Mouse (Mus musculus): ENCODE data around the gene Hhat.

The Hhat gene

DNA sequence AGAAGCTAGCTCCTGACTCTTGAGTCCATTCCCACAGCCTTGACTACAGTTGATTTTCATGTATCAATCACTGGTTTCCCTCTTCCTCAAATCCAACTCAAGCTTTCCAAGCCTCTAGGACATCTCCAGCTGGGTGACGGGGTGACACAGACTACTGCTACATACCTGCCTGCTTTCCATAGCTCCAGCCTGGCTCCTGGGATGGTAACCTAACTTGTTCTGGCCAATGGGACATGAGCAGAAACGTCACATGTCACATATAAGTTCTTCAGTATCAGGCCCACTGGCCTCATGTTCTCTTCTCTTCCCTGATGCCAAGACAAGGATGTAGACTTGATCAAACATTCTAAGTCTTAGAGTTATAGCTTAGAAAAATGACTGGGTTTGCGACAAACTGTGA is 220.5 kb downstream of the Hhat start:
- DNase-seq (ENCODE audit: low spot score) = no peak

DNA sequence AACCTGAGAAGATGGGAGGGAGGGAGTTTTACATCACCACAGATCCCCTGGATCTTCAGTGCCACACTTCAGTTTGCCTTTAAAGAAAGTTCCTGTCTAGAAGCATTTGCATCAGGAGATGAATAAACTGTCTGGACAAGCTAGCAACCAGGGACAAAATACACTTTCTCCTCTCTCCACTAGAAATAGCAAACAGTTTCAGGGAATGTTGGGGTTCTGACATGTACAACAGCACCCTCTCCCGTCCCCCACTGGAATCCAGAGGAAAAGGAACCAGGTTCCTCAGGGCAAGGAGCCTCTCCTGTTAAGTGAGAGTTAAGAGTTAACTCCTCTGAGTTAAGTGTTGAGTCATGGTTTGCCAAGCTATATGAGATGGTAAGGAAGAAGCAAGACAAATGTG is 224.2 kb downstream of the Hhat start:
- DNase-seq (ENCODE audit: low spot score) = no peak

DNA sequence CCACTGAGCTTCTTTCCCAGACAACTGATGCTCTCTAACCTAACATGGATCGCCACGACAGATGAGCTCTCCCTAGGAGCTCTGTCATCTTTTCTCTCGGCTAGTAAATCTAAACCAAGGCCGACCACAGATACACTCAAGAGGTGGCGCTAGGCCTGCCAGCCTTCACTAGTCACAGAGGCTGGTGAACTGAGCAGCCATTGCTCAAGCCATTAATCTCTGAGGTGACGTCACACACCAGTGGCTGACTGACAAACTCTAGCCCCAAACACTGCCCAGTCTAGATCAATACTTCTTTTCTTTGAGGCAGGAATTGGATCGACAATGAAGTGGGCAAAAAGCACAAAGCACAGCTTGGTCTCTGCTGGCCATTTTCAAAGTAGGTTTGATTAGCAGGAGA is 226.1 kb downstream of the Hhat start:
- DNase-seq (ENCODE audit: low spot score) = no peak

DNA sequence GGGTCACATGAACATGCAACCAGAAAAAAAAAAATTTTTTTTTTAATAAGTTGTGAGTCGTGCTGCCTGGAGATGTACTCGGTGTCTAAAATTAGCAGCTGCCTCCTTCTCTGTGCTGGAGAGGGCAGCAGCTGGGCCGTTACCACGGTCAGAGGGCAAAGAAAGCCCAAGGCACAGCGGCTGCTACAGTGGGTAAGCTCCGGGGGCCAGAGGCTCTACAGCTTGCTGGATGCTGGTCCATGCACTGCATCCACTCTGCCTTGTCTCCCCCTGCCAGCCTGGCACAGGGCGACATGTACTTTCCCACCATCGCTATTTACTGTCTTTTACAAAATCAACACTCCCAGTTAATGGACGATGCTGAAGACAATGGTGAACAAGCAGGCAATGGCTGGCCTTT is 226.9 kb downstream of the Hhat start:
- no peak for DNase-seq (ENCODE audit: low spot score)

DNA sequence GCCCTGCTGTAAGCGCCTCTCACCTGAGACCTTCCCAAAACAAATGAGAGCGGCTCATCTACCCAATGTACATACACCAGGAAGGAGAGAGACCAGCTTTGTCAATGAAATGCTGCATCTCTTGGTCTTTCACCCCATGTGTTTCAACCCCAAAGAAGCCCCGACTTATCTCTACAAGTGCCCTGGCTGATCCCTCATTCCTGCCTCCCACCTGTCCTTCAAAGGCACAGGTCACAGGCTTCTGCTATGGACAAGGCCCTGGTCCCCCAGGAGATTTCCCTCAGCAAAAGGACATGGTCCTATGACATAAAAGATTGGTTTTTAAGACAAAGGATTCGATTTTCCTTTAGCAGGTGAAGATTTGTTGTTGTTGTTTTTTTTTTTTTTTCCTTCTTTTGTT is 227.3 kb downstream of the Hhat start:
- DNase-seq (ENCODE audit: low spot score) = no peak

DNA sequence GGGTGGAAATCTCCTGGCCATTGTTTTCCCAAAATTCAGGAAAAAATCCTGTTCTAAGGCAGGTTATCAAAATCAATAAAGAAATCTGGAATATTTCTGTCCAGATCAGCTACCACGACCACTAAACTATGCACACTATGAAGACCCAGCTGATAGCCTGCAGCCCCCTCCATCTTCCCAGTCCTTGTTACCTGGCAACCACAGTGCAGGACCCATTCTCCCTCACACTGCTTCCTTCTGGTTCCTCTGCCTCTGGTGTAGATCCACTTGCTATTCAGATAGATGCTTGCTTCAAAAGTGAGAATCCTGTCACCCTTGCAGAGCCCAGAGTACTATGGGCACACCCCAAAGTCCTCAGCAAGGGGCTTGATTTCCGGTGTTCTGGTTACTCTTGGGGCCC is 228.9 kb downstream of the Hhat start:
- no peak for DNase-seq (ENCODE audit: low spot score)

DNA sequence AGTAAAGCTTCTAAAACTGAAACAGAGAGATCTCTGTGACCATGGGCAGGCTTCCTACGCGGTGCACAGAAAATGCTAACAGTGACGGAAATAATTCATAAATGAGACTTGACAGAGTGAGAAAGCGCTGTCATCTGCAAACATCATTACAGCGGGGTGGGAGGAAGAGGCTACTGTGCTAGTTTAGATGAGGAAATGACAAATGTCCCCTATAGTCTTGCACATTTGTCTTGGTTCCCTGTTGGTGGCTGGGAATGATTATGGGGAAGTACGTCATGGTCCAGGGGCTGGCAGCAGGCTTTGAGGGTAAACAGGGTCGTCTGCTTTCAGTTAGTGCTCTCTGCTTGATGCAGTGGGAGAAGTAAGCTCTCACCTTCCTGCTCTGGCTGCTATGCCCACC is 233.9 kb downstream of the Hhat start:
- DNase-seq (ENCODE audit: low spot score) = no peak

DNA sequence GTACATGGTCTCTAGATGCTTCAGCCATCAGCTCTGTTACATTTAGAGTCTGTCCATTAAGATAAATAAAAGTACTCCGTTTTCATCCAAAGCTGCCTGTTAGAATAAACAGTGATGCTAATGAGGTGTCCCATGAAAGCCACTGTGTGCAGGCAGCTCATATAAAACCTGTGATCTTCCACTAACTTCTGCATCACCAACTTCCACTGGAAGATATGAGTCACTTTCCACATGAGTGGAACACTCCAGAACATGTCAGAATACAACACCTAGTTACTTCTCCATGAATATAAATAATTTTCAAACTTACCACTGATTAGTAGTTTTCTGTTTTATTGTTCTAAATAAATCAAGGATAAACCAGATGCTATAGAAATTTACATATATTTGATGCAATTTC is 234.6 kb downstream of the Hhat start:
- DNase-seq (ENCODE audit: low spot score) = no peak

DNA sequence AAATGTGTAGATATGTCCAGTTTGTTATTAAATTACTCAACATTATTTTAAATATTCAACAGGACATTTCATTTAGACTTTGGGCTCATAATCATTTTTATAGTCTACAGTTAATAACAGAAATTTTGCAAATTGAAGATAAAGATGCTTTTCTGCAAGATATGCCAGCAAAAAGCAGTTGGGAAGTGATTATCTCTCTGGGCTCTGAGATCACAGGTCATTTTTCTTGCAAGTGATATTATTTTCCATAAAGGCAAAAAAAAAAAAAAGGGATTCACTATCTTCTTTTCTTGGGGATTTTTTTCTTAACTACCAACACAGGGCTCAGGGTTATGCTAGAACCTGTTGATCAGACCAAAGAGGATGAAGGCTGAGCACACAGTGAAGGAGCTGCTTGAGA is 238.0 kb downstream of the Hhat start:
- DNase-seq (ENCODE audit: low spot score) = no peak

DNA sequence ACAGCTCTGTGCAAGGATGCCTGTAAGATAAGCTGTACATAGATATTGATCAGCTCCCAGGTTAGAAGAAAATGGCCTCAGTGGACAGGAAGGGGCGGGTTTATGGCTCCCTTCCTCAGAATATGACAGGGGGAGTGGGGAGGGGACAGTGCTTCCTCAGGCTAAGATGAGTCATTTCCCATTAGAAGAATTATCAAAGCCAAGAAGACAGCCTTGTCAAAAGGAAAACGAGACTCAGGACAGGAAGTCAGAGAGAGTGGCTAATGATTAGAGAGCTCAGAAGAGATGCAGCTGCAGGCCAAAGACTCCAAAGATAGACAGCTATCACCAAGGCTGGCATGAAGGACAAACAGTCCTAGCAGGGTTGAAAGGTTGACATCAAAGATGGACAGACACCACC is 238.8 kb downstream of the Hhat start:
- DNase-seq (ENCODE audit: low spot score) = no peak

DNA sequence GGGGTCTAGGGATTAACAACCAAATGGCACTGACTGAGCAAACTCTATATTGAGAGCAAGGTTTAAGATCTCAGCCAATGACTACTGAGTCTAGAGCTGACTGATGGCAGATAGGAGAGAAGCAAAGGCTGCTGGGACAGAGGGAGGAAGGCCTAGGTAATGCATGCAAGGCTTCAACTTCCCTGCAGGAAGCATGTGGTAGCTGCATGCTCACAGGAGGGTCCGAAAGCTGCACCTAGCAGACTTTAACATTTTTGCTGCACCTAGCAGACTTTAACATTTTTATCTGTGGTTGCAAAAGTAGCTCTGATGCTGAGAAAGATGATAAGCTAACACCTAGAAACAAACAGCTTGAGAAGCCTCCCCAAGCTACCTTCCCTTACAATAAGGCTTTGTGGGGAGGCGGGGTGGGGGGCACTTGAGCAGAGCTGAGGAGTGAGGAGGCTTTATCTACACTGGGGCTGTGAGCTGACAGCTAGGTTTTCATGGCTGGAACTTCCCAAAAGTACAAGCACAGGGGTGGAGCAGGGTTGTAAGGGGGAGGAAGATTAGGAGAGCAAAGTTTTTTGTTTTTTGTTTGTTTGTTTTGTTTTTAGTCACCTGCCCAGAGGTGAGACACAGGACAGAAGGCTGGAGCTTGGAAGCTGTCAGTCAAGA is 239.4 kb downstream of the Hhat start:
- no peak for DNase-seq (ENCODE audit: low spot score)

DNA sequence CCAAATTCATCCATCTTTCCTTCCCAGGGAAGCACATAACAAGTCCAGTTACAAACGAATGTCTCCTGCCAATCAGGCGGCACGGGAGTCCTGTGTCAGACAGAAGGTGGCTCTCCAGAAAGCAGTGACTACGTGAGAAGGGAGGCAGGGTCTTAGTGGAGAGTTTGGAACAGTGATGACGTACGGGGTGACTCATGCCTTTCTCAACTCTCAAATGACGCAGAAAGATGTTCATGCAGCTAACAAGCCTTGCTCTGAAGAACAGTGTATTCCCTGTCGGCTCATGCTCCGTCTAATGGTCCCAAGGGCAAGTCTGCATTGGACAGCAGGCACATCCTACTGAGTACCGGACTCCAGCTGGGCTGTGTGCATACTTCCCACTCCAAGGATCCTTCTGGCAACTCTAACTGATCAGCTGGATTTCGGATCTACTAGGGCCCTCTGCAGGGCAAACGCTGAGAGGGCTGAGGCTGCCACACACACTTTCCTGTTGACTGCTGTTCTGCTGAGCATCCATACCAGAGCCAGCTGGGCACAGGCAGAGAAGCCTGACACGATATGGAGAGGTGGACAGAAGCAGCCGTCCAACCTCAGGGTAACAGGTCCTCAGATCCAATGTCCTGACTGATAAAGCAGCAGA is 245.2 kb downstream of the Hhat start:
- no peak for DNase-seq (ENCODE audit: low spot score)

DNA sequence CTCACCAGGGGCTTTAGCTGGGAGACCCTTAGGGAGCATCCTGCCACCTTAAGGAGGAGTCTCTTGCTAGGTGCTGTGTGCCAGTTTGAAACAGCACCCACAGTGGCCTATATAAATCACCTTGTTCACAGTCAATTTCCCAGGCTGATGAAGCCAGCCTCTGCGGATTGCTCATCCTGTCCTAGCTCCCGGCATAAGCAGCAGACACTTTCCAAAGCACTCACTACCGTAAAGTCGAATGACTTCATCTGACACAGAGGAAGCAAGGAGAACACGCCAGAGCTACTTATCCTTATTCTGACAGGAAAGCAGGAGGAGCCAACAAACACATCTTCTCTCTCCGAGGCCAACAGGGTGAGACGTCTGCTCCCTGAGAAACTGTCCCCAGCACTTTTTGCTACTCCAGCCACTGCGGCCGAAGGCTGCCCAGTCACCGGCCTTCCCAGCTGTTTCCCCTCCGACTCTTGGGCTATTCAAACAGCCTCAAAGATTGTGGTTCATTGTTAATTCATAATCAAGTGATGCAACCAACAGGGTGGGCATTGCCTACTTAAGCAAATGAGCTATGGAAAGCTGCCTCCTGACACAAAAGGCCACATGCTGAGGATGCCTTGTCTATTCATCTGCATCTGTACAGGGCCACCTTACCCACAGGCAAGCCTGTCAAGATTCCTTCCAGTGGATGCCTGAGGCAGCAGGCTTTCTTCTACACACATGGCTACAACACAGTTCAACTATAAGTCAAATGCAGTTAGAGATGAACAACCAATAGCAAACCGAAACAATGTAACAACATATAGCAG is 248.4 kb downstream of the Hhat start:
- no peak for DNase-seq (ENCODE audit: low spot score)

DNA sequence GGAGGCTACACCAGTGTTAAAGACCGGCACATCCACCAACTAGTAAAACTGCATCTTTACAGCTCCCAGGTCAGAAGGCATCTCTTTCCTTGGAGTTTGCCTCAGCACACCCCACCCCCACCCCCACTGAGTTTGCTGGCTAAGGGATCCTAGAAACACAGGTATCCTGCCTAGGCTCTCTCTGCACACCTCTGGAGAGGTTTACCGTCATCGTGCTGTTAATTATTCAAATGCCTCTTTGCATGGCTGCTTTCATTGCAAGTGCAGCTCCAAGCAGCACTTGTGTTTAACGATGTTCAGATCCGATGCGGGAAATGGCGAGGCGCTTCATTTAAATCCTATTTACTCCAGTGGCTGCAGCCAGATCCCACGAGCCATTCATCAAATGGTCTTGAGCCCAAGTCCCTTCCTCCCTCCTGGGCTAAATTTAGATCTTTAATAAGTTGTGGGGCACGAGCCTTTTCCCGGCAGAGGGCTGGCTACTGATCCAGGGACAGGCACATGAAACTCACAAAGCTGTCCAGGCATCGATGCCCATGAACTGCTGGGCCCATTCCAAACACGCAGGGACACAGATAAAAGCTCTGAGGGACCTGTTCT is 250.1 kb downstream of the Hhat start:
- DNase-seq (ENCODE audit: low spot score) = no peak

DNA sequence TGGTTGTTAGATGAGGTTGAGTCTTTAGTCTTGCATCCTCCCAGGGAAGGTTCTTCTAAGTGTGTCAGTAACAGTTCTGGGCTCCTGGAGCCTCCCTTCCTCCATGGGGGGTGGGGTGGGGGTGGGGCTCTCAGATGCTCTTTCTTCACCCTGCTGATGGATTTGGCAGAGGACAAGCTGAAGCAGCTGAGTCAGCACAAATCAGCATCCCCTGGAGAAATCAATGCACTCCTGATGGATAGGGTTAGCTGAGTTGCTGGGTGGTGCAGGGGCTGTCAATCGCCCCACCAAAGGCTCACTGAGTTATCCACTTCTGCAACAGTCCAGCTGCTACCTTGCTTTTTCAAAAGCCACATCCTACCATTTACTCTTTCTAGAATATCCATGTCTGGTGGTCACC is 251.3 kb downstream of the Hhat start:
- no peak for DNase-seq (ENCODE audit: low spot score)

DNA sequence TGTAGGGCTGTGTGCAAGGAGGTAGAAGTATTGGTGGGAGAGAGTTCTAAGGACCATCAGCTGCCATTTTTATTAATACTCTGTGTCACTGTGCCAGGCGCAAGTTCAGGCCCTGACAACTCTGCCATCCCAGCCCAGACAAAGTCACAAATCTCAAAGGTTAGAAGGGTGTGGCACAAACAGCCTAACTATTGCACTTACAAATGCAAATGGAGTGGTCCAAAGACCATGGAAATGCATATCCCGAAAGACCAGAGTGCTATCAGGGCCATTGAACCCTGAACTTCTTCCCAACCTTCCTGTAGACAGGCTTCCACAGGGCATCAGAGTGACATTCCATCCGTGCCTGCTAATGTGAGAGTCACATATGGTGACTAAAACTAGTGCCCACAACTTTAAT is 255.7 kb downstream of the Hhat start:
- DNase-seq (ENCODE audit: low spot score) = no peak

DNA sequence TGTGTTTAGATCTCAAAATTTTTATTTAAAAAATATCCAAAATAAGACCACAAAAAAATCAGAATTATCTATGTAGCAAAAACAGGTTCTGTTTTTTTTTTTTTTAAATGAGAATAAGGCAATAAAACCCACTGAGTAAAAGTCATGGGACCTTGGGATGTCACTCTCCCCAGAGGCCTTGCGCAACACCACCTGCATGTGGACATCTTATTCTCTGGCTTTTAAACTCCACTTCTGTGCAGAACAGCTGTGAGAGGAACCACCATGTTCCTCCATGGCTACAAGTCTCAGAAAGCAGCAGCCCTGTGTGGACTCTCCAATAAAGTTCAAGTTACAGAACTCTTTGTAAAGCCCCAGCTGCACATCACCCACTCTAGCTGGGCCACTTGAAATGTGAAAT is 258.2 kb downstream of the Hhat start:
- DNase-seq (ENCODE audit: low spot score) = no peak

DNA sequence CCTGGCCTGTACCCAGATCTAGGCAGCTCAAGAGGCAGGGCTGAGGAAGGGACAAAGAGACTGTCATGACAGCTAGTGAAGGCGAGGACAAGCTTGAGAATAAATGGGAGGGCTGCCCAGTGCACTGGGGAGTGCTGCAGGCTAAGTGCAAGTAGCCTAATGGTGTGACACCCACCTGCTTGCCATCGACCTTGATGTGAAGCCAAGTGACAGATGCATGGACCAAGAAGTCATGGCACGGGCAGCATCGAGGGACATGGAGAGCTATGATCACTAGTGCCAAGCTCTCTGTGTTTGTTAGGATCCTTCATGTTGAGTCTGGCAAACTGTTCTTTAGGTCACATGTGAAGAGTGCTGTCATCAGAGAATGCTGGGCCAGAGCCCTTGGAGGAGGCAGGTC is 267.4 kb downstream of the Hhat start:
- no peak for DNase-seq (ENCODE audit: low spot score)

DNA sequence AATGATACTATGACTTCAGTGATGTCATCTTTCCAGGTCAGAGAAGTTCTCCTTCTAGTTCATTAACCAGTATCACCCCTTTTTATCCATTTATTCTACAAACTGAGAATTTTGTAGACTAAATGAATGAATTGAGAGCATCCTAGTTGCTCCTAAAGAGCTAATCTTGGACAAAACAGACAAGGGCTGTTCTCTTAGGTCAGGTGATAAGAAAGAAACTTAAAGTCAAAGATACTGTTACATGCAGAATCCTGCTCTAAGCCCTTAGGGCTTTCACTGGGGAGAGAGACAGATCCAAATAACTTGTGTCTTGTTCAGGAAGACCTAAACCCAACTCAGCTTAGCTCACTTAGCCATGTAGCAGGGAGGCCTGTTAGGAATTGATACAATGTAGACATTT is 268.2 kb downstream of the Hhat start:
- no peak for DNase-seq (ENCODE audit: low spot score)

DNA sequence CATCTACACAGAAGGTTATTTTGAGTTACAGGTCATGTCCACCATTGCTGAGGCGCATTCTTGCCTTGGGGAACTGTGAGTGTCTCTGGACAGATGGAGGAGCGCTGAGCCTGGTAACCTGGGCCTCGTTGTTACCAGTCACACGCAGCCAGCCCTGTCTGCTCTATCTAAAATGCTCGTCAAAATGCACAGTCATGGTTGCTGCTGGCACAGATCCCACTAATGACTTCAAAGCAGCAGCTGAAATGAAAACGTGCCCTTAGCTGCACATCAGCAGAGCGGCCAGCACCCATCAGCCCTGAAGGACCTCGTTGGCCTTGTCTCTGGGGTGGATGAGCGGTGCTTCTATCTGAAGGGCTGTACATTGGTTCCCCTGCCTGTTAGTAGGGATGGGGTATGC is 269.0 kb downstream of the Hhat start:
- no peak for DNase-seq (ENCODE audit: low spot score)

DNA sequence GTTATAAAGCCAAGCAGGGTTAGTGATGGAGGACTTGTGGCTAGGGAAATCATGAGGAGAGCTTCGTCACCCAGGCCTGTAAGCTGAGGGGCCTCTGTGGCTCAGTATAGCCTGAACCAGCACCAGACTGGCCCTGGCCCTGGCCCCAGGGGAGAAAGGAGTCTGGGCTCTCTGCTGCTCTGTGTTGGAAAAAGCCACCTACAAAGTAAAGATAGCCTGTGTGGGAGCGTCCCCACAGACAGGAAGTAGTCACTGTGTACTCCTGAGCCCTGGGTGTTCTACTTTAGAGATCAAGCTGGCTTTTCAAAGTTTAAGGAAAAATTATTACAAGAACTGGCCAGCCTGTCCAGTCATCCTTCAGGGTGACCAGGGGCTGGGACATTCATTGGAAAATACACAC is 273.5 kb downstream of the Hhat start:
- no peak for DNase-seq (ENCODE audit: low spot score)

DNA sequence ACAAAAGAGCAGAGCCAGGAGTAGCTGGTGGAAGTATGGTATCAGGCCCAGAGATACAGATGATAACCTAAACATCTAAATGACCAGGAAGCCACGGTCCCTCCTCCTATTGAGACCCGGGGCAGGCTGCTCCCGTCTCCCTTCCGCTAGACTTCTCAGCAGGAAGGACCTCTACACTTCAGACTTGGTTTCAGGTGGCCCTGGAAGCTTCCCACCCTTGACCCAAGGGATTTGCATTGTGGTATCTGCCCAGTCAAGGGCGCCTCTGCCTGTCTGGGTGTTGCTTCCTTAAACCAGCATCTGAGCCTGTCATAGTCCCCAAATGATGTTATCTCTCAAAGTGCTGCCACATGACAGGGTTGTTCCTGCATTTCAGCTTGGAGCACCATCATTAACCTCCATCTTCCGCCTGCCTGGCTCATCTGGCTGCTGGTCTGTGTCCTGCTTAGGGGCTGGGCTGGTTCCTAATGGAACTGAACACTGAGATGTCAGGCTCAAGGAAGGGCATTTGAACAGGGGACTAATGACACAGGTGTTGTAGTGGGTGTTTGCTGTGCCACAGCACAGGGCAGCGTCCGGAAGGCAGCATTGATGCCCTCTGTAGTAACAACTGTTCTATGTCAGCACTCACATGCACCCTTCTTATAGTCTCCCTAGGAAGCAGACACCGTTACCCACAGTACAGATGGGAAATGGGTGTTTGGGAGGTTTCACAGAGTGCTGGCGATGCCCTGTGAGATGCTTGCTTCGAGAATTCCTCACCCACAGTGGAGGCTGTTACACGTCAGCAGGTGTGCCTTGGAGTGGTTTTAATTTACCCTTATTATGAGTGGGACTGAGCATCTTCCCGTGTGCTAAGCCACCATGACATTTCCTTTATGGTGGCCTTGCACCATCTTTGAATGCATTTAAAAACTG is 280.9 kb downstream of the Hhat start:
- DNase-seq (ENCODE audit: low spot score) = no peak

Data from testis, postnatal 14 days (tissue).